Mouse (Mus musculus) heart, postnatal 0 days (tissue): ENCODE measurements around the gene Xxylt1.

Experiments used
- CTCF ChIP-seq: IDR thresholded peaks from 2 replicates; pipeline ENCODE4 v1.5.1; 2016; ENCODE audit warnings: antibody characterized with exemption, control low read depth, low read depth
- EP300 ChIP-seq: IDR thresholded peaks from 2 replicates; pipeline ENCODE4 v1.6.1; 2016; ENCODE audit warnings: antibody characterized with exemption, low read depth

DNA sequence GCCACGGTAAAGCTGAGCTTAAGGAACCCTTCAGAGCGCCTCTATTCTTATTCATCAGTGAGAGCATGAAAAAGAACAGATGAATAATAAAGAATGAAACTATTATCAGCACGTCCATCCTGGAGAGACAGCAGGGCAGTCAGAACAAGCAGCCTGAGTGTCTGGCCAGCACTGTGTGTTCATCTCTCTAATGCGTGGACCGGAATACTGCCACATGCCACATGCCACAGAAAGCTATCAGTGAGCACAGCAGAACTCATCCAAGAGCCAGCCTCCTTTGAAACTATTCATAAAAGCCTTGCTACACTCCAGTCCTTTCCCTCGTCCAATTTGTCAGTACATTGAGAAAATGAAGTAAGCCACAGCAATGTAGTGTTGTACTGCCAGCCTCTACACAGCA is 12.8 kb upstream of the Xxylt1 start:
- no peak for TF ChIP-seq EP300
- no peak for TF ChIP-seq CTCF
